Mouse (Mus musculus) heart, postnatal 14 days (tissue): ENCODE data around the gene Vmn1r62. TPM values are rescaled to one million over a fixed set of nuclear protein-coding genes. Genes with fewer than 3 reads are reported as not detected.
"Not testable (repeated sequence)": the region's sequence is repeated elsewhere in the genome, so short reads cannot be mapped to it uniquely, and the experiment has no call there.

Source experiments
- DNase-seq, 2 experiments: peaks; one replicate each; pipeline ENCODE4 v3.0.0; 2021 to 2022
- intact Hi-C: fragments of 180-260 bp; cut with DNase I; formaldehyde crosslinking; loops from one replicate; pipeline ENCODE4 v1.15.1; 2025
- long read RNA-seq, 2 experiments: library from polyadenylated mRNA; stranded (forward); transcript quantifications; one replicate each; pipeline ENCODE4 v2.0.0; 2021
- total RNA-seq, 2 experiments: library from RNA; stranded (reverse); gene quantifications; 2 replicates each; pipeline ENCODE4 v1.2.3; 2021

Gene Vmn1r62
- not detected for total RNA-seq
- long read RNA-seq, experiment 1, result 0 reads
- long read RNA-seq, experiment 2, result 0 reads

GRCm38 (mm10) chr7:5673331-5673730 is at the start of gene Vmn1r62:
Gene Vmn1r62 (plus strand): TSS chr7:5673631.
- not testable (repeated sequence) for DNase-seq

More at GRCm38 (mm10) chr7:5673331-5673730, at the start of gene Vmn1r62:
- intact Hi-C loops, result not testable (repeated sequence)

Other genes with a start within 250 kb of the Vmn1r62 start
- gene Vmn1r59, start 216.9 kb upstream of the Vmn1r62 start, total RNA-seq, result not detected
- not detected for gene Vmn2r28, start 179.7 kb upstream of the Vmn1r62 start, total RNA-seq
- gene Vmn1r60, start 126.3 kb upstream of the Vmn1r62 start, total RNA-seq, result not detected
- gene Vmn1r61, start 60.3 kb upstream of the Vmn1r62 start, total RNA-seq, result not detected
- not detected for gene Vmn1r63, start 131.8 kb downstream of the Vmn1r62 start, total RNA-seq
- gene Vmn1r64, start 210.9 kb downstream of the Vmn1r62 start, total RNA-seq, result not detected